Mouse (Mus musculus): ENCODE data around the gene Ceacam16.
A peak's percentile ranks its signal among the peaks of the same experiment; 100 is the strongest.

Gene Ceacam16

GRCm38 (mm10) chr7:19815296-19816223 lies 45.5 kb downstream of the Ceacam16 start:
- DNase-seq, result no peak

GRCm38 (mm10) chr7:19813579-19814122 lies 47.4 kb downstream of the Ceacam16 start:
- DNase-seq, result no peak

- no peak for DNase-seq
These were observed 47.9 kb downstream of the Ceacam16 start for GRCm38 (mm10) chr7:19813161-19813560.

GRCm38 (mm10) chr7:19811114-19811513 lies 50.0 kb downstream of the Ceacam16 start:
- no peak for DNase-seq

- no peak for DNase-seq
These were observed 51.7 kb downstream of the Ceacam16 start for GRCm38 (mm10) chr7:19809369-19809768.

GRCm38 (mm10) chr7:19806356-19806969 lies 54.6 kb downstream of the Ceacam16 start:
- DNase-seq, result no peak

GRCm38 (mm10) chr7:19802995-19803394 lies 58.1 kb downstream of the Ceacam16 start:
- DNase-seq, result peak; percentile 30
